Mouse (Mus musculus): ENCODE measurements at regions not wholly inside any gene's neighbourhood (a gene's known extent, or its start where the extent isn't known, plus 50 kb on each side); places are given as distances from the start of the nearest gene placed in this dataset.

- no peak for DNase-seq
Measured at GRCm38 (mm10) chr8:65443266-65443665, 174.4 kb upstream of the March1 start.

- no peak for DNase-seq
Measured at GRCm38 (mm10) chr8:65420870-65421269, 196.8 kb upstream of the March1 start.

- no peak for DNase-seq
Measured at GRCm38 (mm10) chr8:65417897-65418296, 199.8 kb upstream of the March1 start.

- peak; percentile 12 to 31 for DNase-seq
Measured at GRCm38 (mm10) chr8:65414201-65414600, 203.5 kb upstream of the March1 start.

GRCm38 (mm10) chr8:65412291-65412690 lies 205.4 kb upstream of the March1 start:
- peak; percentile 70 to 73 for DNase-seq

- peak in 1 of 2 experiments; percentile 3 for DNase-seq
Measured at GRCm38 (mm10) chr8:65395755-65396154, 221.9 kb upstream of the March1 start.

GRCm38 (mm10) chr8:65355990-65356389 lies 226.6 kb upstream of the BC030870 start:
- no peak for DNase-seq

- peak; percentile 3 to 7 for DNase-seq
Measured at GRCm38 (mm10) chr8:65349396-65349795, 220.0 kb upstream of the BC030870 start.

GRCm38 (mm10) chr8:65331136-65331535 lies 201.8 kb upstream of the BC030870 start:
- DNase-seq, result peak; percentile 23 to 43

GRCm38 (mm10) chr8:65288687-65289086 lies 159.3 kb upstream of the BC030870 start:
- no peak for DNase-seq

- no peak for DNase-seq
Measured at GRCm38 (mm10) chr8:65280390-65280789, 151.0 kb upstream of the BC030870 start.

Measured in cerebellum, postnatal 10 days (tissue).